In genomic region chr10:78296371-78296770, GRCm38 (mm10) we compare ENCODE assay signal across 19 mouse cellular contexts. TPM values are rescaled to one million over a fixed set of nuclear protein-coding genes. Genes with fewer than 3 reads are reported as not detected.
DNase-seq lines count a peak whose midpoint lies in the region; ATAC-seq and TF ChIP-seq lines count a peak whose summit lies in the region.
"Had no signal": no experiment of that assay in that cellular context is flagged by ENCODE, and none has a peak within 500 bp of the region (broad histone marks: within the 10 kb centered on the region; RNA-seq: fewer than 3 reads in every experiment).

No protein-coding gene starts in this region.

- DNase-seq in adrenal gland, adult 2 months = peak; percentile 73
- DNase-seq in adrenal gland, adult 18-20 months (ENCODE audit: low spot score in 2 of 2) = no peak
- no peak for DNase-seq in kidney, postnatal 0 days (ENCODE audit: low spot score)
- DNase-seq in kidney, postnatal 14 days = no peak
- DNase-seq in adrenal gland, postnatal 36 days = peak; percentile 47 to 58
- peak; percentile 48 to 75 for DNase-seq in lung, postnatal 4 days
- DNase-seq in frontal cortex, adult 2 months (ENCODE audit: extremely low spot score in 1 of 2, low spot score in 1 of 2) = no peak
- DNase-seq in cerebellum, adult 8-10 months = no peak
- DNase-seq: forebrain, postnatal 0 days; gastrocnemius, postnatal 14 days; kidney, postnatal 10 days; layer of hippocampus, adult 9-11 months; right cerebral cortex, postnatal 25 days had no signal

- H3K4me2 ChIP-seq in kidney, postnatal 0 days (ENCODE audit: low read length) = no peak overlapping the region
- H3K4me2 ChIP-seq: limb, embryonic 15.5 days; midbrain, embryonic 15.5 days had no signal

- no peak for TF ChIP-seq CTCF in kidney, postnatal 0 days (IDR thresholded peaks at IDR 0.05; ENCODE audit: low read depth)

- H3K4me1 ChIP-seq in kidney, postnatal 0 days (replicated peaks; ENCODE audit: insufficient read depth, low read length) = peaks cover 46% of the 10 kb centered on the region
- H3K4me1 ChIP-seq: midbrain, embryonic 15.5 days had no signal

- H3K9ac ChIP-seq in kidney, postnatal 0 days (ENCODE audit: low read depth, low read length) = no peak overlapping the region
- H3K9ac ChIP-seq: forebrain, postnatal 0 days; limb, embryonic 15.5 days; midbrain, embryonic 15.5 days had no signal

- no peaks in the 10 kb centered on the region for H3K9me3 ChIP-seq in kidney, postnatal 0 days (replicated peaks; ENCODE audit: low read length)
- H3K9me3 ChIP-seq: heart, embryonic 10.5 days; limb, embryonic 15.5 days; midbrain, embryonic 15.5 days had no signal

- 88% methylated on average over 5 of the region's 5 CpGs for WGBS in kidney, postnatal 0 days

- 0 out of 2 replicates have a peak overlapping the region, but pooled peaks have one; percentile 90 for H3K27ac ChIP-seq in kidney, postnatal 0 days
- H3K27ac ChIP-seq: midbrain, embryonic 15.5 days had no signal

- H3K36me3 ChIP-seq in kidney, postnatal 0 days (ENCODE audit: insufficient read depth, low read length) = no peaks in the 10 kb centered on the region
- H3K36me3 ChIP-seq: heart, embryonic 10.5 days; midbrain, embryonic 15.5 days had no signal

- no peaks in the 10 kb centered on the region for H3K27me3 ChIP-seq in kidney, postnatal 0 days (ENCODE audit: insufficient read depth, low read length)
- H3K27me3 ChIP-seq: limb, embryonic 15.5 days; midbrain, embryonic 15.5 days had no signal

- ATAC-seq in kidney, postnatal 0 days (replicated peaks; ENCODE audit: low FRiP score, low read depth) = no peak
- ATAC-seq: activated CD4-positive, CD25-positive, alpha-beta regulatory T cell, adult 4 months; forebrain, postnatal 0 days; inflammation-experienced regulatory T-cells, adult 6 months; midbrain, embryonic 15.5 days had no signal

- H3K4me3 ChIP-seq in kidney, postnatal 0 days (replicated peaks; ENCODE audit: low read depth, low read length) = no peak overlapping the region
- H3K4me3 ChIP-seq: erythroblast, embryonic 14.5 days; heart, embryonic 10.5 days; limb, embryonic 15.5 days; midbrain, embryonic 15.5 days had no signal

RNA-seq across cellular contexts. Expression of gene Trappc10, which starts 51.9 kb away (rescaled TPM):
- 10 to 100 TPM; 50.7 to 51.2 TPM for total RNA-seq in adrenal gland, adult 2 months (2021)
- 47.3 and 62.8 TPM in 2 replicates for polyA plus RNA-seq in adrenal gland, adult 2 months (2012; rRNA removed)
- total RNA-seq in adrenal gland, adult 18-20 months (2021) = 10 to 100 TPM; 44.2 to 53.2 TPM
- polyA plus RNA-seq in kidney, postnatal 0 days (2015; fragmentation: Nextera tagmentation; extraction: Ambion mirVana) = 17.9 and 21.9 TPM in 2 replicates
- 10 to 100 TPM; 50.7 to 53.6 TPM for total RNA-seq in adrenal gland, postnatal 36 days (2021)
- polyA plus RNA-seq in frontal cortex, adult 2 months (2012; rRNA removed) = 53.7 and 63.0 TPM in 2 replicates

RNA-seq across cellular contexts. Expression of gene Agpat3, which starts 55.9 kb away (rescaled TPM):
- 100 to 1,000 TPM; 346 to 422 TPM for total RNA-seq in adrenal gland, adult 2 months (2021)
- 543 and 654 TPM in 2 replicates for polyA plus RNA-seq in adrenal gland, adult 2 months (2012; rRNA removed)
- total RNA-seq in adrenal gland, adult 18-20 months (2021) = 100 to 1,000 TPM; 289 to 343 TPM
- polyA plus RNA-seq in kidney, postnatal 0 days (2015; fragmentation: Nextera tagmentation; extraction: Ambion mirVana) = 140 and 144 TPM in 2 replicates
- total RNA-seq in adrenal gland, postnatal 36 days (2021) = 100 to 1,000 TPM; 293 to 406 TPM
- 218 and 220 TPM in 2 replicates for polyA plus RNA-seq in frontal cortex, adult 2 months (2012; rRNA removed)

Comparison
In these comparisons a context has a peak if more than half of its experiments do, and no peak if none do; other contexts are left out.
1. DNase-seq: peak in adrenal gland, adult 2 months (single experiment), adrenal gland, postnatal 36 days (2 of 2) and lung, postnatal 4 days (2 of 2); none in adrenal gland, adult 18-20 months (0 of 2), kidney, postnatal 0 days (single experiment), kidney, postnatal 14 days (single experiment), frontal cortex, adult 2 months (0 of 2) and cerebellum, adult 8-10 months (single experiment).